Mouse (Mus musculus): ENCODE data around the gene Cacna2d1. TPM values are rescaled to one million over a fixed set of nuclear protein-coding genes. Genes with fewer than 3 reads are reported as not detected.

Cacna2d1 gene
- polyA plus RNA-seq (2015; fragmentation: Nextera tagmentation; extraction: Ambion mirVana) = 13.3 and 15.3 TPM in 2 replicates

DNA sequence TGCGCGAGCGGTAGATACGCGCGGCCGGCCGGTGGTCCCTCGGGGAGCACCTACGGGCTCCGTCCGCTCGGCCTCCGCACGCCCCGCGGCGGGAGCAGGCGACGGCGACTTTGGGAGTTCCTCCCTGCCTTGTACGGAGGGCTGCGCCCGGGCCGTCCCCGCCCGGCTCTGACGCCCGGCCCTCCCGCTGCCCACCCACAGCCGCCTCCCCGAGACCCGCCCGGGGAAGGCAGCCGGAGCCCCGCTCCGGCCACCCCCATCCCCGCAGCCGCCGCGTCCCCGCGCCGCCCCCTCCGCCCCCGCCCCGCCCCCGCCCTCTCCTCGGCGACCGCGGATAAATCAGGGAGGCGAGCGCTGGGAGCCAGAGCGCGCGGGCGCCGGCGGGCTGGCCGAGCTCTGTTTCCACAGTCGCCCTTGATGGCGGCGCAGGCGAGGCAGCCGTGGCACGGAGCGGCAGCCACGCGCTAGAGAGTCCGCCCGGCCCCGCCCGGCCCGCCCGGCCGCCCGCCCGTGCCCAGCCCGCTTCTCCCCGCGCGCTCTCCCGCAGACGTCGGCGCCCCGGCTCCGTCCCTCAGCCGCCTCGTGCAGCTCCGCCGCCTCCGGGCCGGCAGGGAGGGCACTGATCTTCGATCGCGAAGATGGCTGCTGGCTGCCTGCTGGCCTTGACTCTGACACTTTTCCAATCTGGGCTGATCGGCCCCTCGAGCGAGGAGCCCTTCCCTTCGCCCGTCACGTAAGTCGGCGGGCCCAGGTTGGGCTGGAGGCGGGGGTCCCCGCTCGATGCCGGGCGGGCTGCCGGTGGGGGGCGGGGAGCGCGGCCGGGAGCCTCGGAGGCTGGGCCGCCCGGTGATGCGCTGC is at the start of gene Cacna2d1:
Gene Cacna2d1, plus strand, starts transcription at position 316 of the 858 bp plus-strand sequence.
- ATAC-seq (ENCODE audit: low FRiP score, low TSS enrichment) = peak; percentile 94

DNA sequence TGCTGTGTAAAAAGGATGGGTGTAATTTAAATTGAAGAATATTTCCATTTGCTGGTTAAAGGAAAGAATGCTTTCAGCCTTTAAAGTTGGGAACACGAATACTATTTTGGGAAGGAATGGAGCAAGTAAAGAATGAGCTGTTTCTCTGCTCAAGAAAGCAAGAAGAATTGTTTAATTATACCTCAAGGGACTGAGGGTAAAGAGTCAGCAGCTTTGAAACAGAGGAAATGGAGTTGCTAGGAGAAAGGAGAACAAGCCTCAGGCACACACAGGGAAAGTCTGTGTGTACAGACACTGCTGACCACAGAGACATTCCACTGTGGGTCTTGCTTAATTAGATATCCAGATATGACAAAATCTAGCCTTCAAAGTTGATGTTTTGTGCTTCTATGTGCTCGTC is 39.4 kb upstream of the Cacna2d1 start:
- H3K4me3 ChIP-seq (ENCODE audit: low read length) = no peak overlapping the region
- ATAC-seq (ENCODE audit: low FRiP score, low TSS enrichment) = no peak
- H3K9me3 ChIP-seq (ENCODE audit: low read length) = no peaks in the 10 kb centered on the region
- H3K27me3 ChIP-seq (ENCODE audit: insufficient read depth, low read length) = no peaks in the 10 kb centered on the region
- H3K4me2 ChIP-seq (replicated peaks; ENCODE audit: low read depth, low read length) = no peak overlapping the region
- 61% methylated on average over 2 of the region's 2 CpGs for WGBS
- H3K36me3 ChIP-seq (ENCODE audit: insufficient read depth, low read length) = no peaks in the 10 kb centered on the region
- no peaks in the 10 kb centered on the region for H3K4me1 ChIP-seq (ENCODE audit: insufficient read depth, low read length)
- H3K27ac ChIP-seq (ENCODE audit: low read length) = no peak overlapping the region
- H3K9ac ChIP-seq (replicated peaks; ENCODE audit: low read length) = no peak overlapping the region

More for the DNA sequence above, at the start of gene Cacna2d1:
- Histone ChIP-seq H3K4me2 (replicated peaks; ENCODE audit: low read depth, low read length) (peak within 1 kb of the TSS; percentile 84), H3K36me3 (ENCODE audit: insufficient read depth, low read length) (no peaks in the 10 kb centered on the region), H3K4me3 (ENCODE audit: low read length) (peak within 1 kb of the TSS; percentile 77), H3K27ac (ENCODE audit: low read length) (peak within 1 kb of the TSS; percentile 83), H3K4me1 (ENCODE audit: insufficient read depth, low read length) (peaks cover 8% of the 10 kb centered on the region; the same call in 1 of the 2 replicates), H3K9ac (replicated peaks; ENCODE audit: low read length) (peak within 1 kb of the TSS; percentile 91), H3K27me3 (ENCODE audit: insufficient read depth, low read length) (no peaks in the 10 kb centered on the region), H3K9me3 (ENCODE audit: low read length) (no peaks in the 10 kb centered on the region)
- WGBS = 0% methylated on average over 56 of the region's 120 CpGs

GRCm38 (mm10) chr5:15896706-15897105 is 37.8 kb upstream of the Cacna2d1 start:
- 88% methylated on average over 3 of the region's 3 CpGs for WGBS
- Histone ChIP-seq H3K27ac (ENCODE audit: low read length) (no peak overlapping the region), H3K9ac (replicated peaks; ENCODE audit: low read length) (no peak overlapping the region), H3K9me3 (ENCODE audit: low read length) (0 out of 2 replicates have a peak, but pooled peaks cover 3% of the 10 kb centered on the region), H3K4me2 (replicated peaks; ENCODE audit: low read depth, low read length) (no peak overlapping the region), H3K4me3 (ENCODE audit: low read length) (no peak overlapping the region), H3K36me3 (ENCODE audit: insufficient read depth, low read length) (no peaks in the 10 kb centered on the region), H3K4me1 (ENCODE audit: insufficient read depth, low read length) (no peaks in the 10 kb centered on the region), H3K27me3 (ENCODE audit: insufficient read depth, low read length) (no peaks in the 10 kb centered on the region)
- no peak for ATAC-seq (ENCODE audit: low FRiP score, low TSS enrichment)

DNA sequence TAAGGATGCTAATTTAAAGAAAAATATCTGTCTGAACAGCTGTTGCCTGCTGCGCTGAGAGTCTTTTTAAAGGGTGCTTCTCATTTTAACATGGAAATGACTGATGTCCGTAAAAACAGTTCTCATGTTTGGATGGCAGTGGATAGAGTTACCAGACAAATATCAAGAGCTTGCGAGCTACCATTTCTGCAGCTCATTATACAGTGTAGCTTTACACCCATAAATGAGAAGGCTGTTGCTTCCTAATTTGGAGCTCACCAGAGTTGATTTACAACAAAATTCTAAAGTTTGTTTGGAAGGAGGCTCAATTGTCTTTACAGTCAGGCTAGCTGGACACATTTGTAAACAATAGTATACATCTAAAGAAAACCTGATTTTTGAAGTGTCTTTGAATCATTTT is 28.0 kb upstream of the Cacna2d1 start:
- no peak for ATAC-seq (ENCODE audit: low FRiP score, low TSS enrichment)
- H3K36me3 ChIP-seq (ENCODE audit: insufficient read depth, low read length) = no peaks in the 10 kb centered on the region
- no peaks in the 10 kb centered on the region for H3K4me1 ChIP-seq (ENCODE audit: insufficient read depth, low read length)
- no peak overlapping the region for H3K27ac ChIP-seq (ENCODE audit: low read length)
- 26% methylated on average over 3 of the region's 3 CpGs for WGBS
- no peak overlapping the region for H3K4me2 ChIP-seq (replicated peaks; ENCODE audit: low read depth, low read length)
- H3K9me3 ChIP-seq (ENCODE audit: low read length) = no peaks in the 10 kb centered on the region
- no peak overlapping the region for H3K9ac ChIP-seq (replicated peaks; ENCODE audit: low read length)
- H3K27me3 ChIP-seq (ENCODE audit: insufficient read depth, low read length) = no peaks in the 10 kb centered on the region
- no peak overlapping the region for H3K4me3 ChIP-seq (ENCODE audit: low read length)

DNA sequence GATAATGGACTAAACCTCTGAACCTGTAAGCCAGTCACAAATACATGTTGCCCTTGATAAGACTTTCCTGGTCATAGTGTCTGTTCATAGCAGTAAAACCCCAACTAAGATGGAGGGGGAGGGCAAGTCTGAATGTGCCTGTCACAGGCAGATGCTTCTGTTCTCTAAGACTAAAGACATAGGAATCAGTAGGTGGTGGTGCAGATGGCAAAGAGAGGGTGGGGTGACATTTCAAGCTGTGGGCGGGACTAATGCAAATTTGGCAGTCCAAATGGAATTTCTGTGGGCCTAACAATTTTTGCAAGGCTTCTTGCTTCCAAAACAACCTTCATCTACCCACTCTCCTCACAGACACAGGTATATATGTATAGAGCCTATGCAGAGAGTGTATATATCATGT is 19.6 kb upstream of the Cacna2d1 start:
- H3K27me3 ChIP-seq (ENCODE audit: insufficient read depth, low read length) = no peaks in the 10 kb centered on the region
- no peaks in the 10 kb centered on the region for H3K9me3 ChIP-seq (ENCODE audit: low read length)
- no peaks in the 10 kb centered on the region for H3K4me1 ChIP-seq (ENCODE audit: insufficient read depth, low read length)
- WGBS = 77% methylated on average over 1 of the region's 1 CpGs
- no peak for ATAC-seq (ENCODE audit: low FRiP score, low TSS enrichment)
- no peak overlapping the region for H3K27ac ChIP-seq (ENCODE audit: low read length)
- no peak overlapping the region for H3K9ac ChIP-seq (replicated peaks; ENCODE audit: low read length)
- no peak overlapping the region for H3K4me3 ChIP-seq (ENCODE audit: low read length)
- no peaks in the 10 kb centered on the region for H3K36me3 ChIP-seq (ENCODE audit: insufficient read depth, low read length)
- no peak overlapping the region for H3K4me2 ChIP-seq (replicated peaks; ENCODE audit: low read depth, low read length)

- no peaks in the 10 kb centered on the region for H3K9me3 ChIP-seq (ENCODE audit: low read length)
- H3K4me1 ChIP-seq (ENCODE audit: insufficient read depth, low read length) = peaks cover 3% of the 10 kb centered on the region; the same call in 1 of the 2 replicates
- no peak overlapping the region for H3K27ac ChIP-seq (ENCODE audit: low read length)
- no peak for ATAC-seq (ENCODE audit: low FRiP score, low TSS enrichment)
- WGBS = 45% methylated on average over 6 of the region's 6 CpGs
- no peaks in the 10 kb centered on the region for H3K36me3 ChIP-seq (ENCODE audit: insufficient read depth, low read length)
- H3K9ac ChIP-seq (replicated peaks; ENCODE audit: low read length) = no peak overlapping the region
- no peak overlapping the region for H3K4me2 ChIP-seq (replicated peaks; ENCODE audit: low read depth, low read length)
- H3K4me3 ChIP-seq (ENCODE audit: low read length) = no peak overlapping the region
- no peaks in the 10 kb centered on the region for H3K27me3 ChIP-seq (ENCODE audit: insufficient read depth, low read length)
Observed at GRCm38 (mm10) chr5:15928506-15928905, 6.0 kb upstream of the Cacna2d1 start.

DNA sequence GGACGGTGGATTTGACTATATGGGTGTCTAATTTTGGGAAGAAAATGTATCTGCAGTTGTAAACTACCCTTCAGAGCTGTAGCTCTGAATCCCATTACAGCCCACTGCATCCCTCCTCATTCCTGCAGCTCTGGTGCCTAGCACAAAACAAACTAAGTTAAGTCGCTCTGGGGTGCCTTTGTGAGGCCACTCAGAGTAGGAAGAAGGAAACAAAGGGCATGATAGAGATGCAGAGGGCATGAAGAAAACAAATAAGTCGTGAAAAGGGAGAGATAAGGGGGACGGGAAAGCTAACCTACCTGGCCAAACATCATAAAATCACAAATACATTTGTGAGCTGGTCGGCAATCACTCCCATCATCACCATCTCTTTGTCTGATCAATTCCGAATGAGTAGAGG is 1.5 kb upstream of the Cacna2d1 start:
- no peaks in the 10 kb centered on the region for H3K9me3 ChIP-seq (ENCODE audit: low read length)
- no peak overlapping the region for H3K27ac ChIP-seq (ENCODE audit: low read length)
- H3K9ac ChIP-seq (replicated peaks; ENCODE audit: low read length) = no peak overlapping the region
- no peaks in the 10 kb centered on the region for H3K27me3 ChIP-seq (ENCODE audit: insufficient read depth, low read length)
- no peak overlapping the region for H3K4me2 ChIP-seq (replicated peaks; ENCODE audit: low read depth, low read length)
- H3K36me3 ChIP-seq (ENCODE audit: insufficient read depth, low read length) = no peaks in the 10 kb centered on the region
- 36% methylated on average over 6 of the region's 6 CpGs for WGBS
- peaks cover 8% of the 10 kb centered on the region; the same call in 1 of the 2 replicates for H3K4me1 ChIP-seq (ENCODE audit: insufficient read depth, low read length)
- ATAC-seq (ENCODE audit: low FRiP score, low TSS enrichment) = no peak
- no peak overlapping the region for H3K4me3 ChIP-seq (ENCODE audit: low read length)

GRCm38 (mm10) chr5:15933581-15934375 is 713 bp upstream of the Cacna2d1 start:
- Histone ChIP-seq H3K27ac (ENCODE audit: low read length) (peak overlapping the region; percentile 83), H3K9ac (replicated peaks; ENCODE audit: low read length) (peak overlapping the region; percentile 91), H3K36me3 (ENCODE audit: insufficient read depth, low read length) (no peaks in the 10 kb centered on the region), H3K27me3 (ENCODE audit: insufficient read depth, low read length) (no peaks in the 10 kb centered on the region), H3K9me3 (ENCODE audit: low read length) (no peaks in the 10 kb centered on the region), H3K4me3 (ENCODE audit: low read length) (peak overlapping the region; percentile 77), H3K4me1 (ENCODE audit: insufficient read depth, low read length) (peaks cover 8% of the 10 kb centered on the region; the same call in 1 of the 2 replicates), H3K4me2 (replicated peaks; ENCODE audit: low read depth, low read length) (peak overlapping the region; percentile 84)
- WGBS = 6% methylated on average over 17 of the region's 17 CpGs
- ATAC-seq (ENCODE audit: low FRiP score, low TSS enrichment) = peak; percentile 52

DNA sequence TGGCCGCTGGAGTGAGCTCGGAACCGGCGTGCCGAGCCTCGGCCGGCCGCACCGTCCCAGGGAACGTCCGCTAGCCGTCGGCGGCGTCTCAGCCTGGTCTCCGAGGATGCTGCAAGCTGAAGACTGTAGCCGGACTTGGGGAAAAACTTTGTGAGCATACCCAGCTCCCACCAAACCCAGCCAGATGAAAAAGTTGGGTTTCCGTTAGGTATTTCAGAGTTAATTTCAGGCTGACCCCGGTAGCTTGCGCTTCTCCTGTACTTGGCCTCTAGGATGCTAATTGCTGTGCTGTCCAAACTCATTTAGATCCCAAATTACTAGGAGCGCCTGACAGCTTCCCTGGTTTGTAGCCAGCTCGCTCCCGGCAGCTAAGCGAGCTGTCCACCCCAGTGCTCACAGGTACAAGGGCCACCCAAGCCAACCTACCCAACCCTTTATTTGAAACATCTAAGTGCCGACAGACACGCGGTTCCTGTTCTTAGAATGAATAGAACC is 790 bp downstream of the Cacna2d1 start:
- Histone ChIP-seq H3K9me3 (ENCODE audit: low read length) (no peaks in the 10 kb centered on the region), H3K4me2 (replicated peaks; ENCODE audit: low read depth, low read length) (peak overlapping the region; percentile 84), H3K9ac (replicated peaks; ENCODE audit: low read length) (peak overlapping the region; percentile 91), H3K4me3 (ENCODE audit: low read length) (peak overlapping the region; percentile 77), H3K27me3 (ENCODE audit: insufficient read depth, low read length) (no peaks in the 10 kb centered on the region), H3K27ac (ENCODE audit: low read length) (peak overlapping the region; percentile 83), H3K4me1 (ENCODE audit: insufficient read depth, low read length) (peaks cover 8% of the 10 kb centered on the region; the same call in 1 of the 2 replicates), H3K36me3 (ENCODE audit: insufficient read depth, low read length) (no peaks in the 10 kb centered on the region)
- ATAC-seq (ENCODE audit: low FRiP score, low TSS enrichment) = peak; percentile 21
- under 1% methylated on average over 27 of the region's 27 CpGs for WGBS
